In genomic region chr1:91333582-91333981, GRCm38 (mm10) we compare ENCODE assay signal across 18 mouse cellular contexts. TPM values are rescaled to one million over a fixed set of nuclear protein-coding genes. Genes with fewer than 3 reads are reported as not detected.
"Had no signal": no experiment of that assay in that cellular context is flagged by ENCODE, and none has a peak within 500 bp of the region (broad histone marks: within the 10 kb centered on the region; RNA-seq: fewer than 3 reads in every experiment).

No protein-coding gene starts in this region.

- DNase-seq: kidney, postnatal 10 days; kidney, postnatal 4 days; liver; lung, adult 2 months; lung, postnatal 4 days; midbrain, embryonic 14.5 days; right cerebral cortex, adult 18-20 months; right cerebral cortex, postnatal 25 days; thymus, postnatal 36 days had no signal

- H3K27me3 ChIP-seq: limb, embryonic 12.5 days; neural tube, embryonic 15.5 days had no signal

- H3K9ac ChIP-seq: limb, embryonic 12.5 days; liver, embryonic 14.5 days; neural tube, embryonic 15.5 days had no signal

- H3K27ac ChIP-seq: limb, embryonic 12.5 days; liver, embryonic 14.5 days; neural tube, embryonic 15.5 days had no signal

- H3K4me1 ChIP-seq: midbrain, embryonic 10.5 days; neural tube, embryonic 15.5 days had no signal

- ATAC-seq: lung, postnatal 0 days had no signal

- H3K4me3 ChIP-seq: layer of hippocampus, adult 2 months; limb, embryonic 12.5 days; midbrain, embryonic 10.5 days; myocyte; neural tube, embryonic 15.5 days had no signal

- H3K36me3 ChIP-seq: limb, embryonic 12.5 days; midbrain, embryonic 10.5 days; neural tube, embryonic 15.5 days had no signal

- H3K4me2 ChIP-seq: limb, embryonic 12.5 days; neural tube, embryonic 15.5 days had no signal

- H3K9me3 ChIP-seq: limb, embryonic 12.5 days; midbrain, embryonic 10.5 days; neural tube, embryonic 15.5 days had no signal

RNA-seq across cellular contexts. Expression of gene Espnl, which starts 11.7 kb away (rescaled TPM):
- polyA plus RNA-seq: kidney, embryonic 14.5 days; lung, postnatal 0 days; midbrain, embryonic 10.5 days had no signal

RNA-seq across cellular contexts. Expression of gene Klhl30, which starts 17.2 kb away (rescaled TPM):
- total RNA-seq: layer of hippocampus, postnatal 10 days had no signal
- polyA plus RNA-seq: midbrain, embryonic 14.5 days had no signal

RNA-seq across cellular contexts. Expression of gene Erfe, which starts 32.6 kb away (rescaled TPM):
- total RNA-seq: layer of hippocampus, adult 2 months had no signal
